Mouse (Mus musculus) brain, embryonic 14.5 days (tissue): Measurements from ENCODE around the gene Glis3.

Source experiments
- CTCF ChIP-seq: fragments of 200-500 bp; IDR thresholded peaks from 2 replicates; pipeline ENCODE4 v1.5.1; 2012; ENCODE audit warnings: inconsistent platforms, mild to moderate bottlenecking, moderate library complexity, borderline replicate concordance; ENCODE audit not compliant: insufficient read depth, insufficient read length; ENCODE audit errors: extremely low read depth
- POLR2A ChIP-seq: fragments of 200-500 bp; IDR thresholded peaks from 2 replicates; pipeline ENCODE4 v1.6.1; 2012; ENCODE audit warnings: mild to moderate bottlenecking, inconsistent platforms, borderline replicate concordance; ENCODE audit not compliant: poor library complexity, insufficient read depth, insufficient read length, severe bottlenecking; ENCODE audit errors: extremely low read depth

DNA sequence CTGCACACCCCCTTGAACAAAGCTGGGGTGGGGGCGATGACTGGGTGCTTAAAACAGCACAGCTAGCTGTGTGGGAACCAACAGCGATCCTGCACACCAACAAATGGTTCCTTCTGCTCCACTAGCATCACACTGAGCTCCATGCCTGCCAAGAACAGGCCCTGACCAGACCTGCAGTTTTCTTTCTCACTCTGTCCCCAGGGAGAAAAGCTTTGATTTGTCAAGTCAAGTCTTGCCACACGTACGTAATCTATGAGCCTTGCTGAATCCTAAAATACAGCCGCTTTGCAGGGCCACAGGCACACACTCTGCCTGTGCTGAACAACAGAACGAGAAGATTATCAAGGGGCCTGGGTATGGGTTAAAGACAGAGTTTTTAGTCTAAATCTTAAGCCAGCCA is 71.6 kb downstream of the Glis3 start:
- TF ChIP-seq POLR2A (no peak), CTCF (no peak)
